Mouse (Mus musculus): ENCODE results near the gene Cdk8.

DNA sequence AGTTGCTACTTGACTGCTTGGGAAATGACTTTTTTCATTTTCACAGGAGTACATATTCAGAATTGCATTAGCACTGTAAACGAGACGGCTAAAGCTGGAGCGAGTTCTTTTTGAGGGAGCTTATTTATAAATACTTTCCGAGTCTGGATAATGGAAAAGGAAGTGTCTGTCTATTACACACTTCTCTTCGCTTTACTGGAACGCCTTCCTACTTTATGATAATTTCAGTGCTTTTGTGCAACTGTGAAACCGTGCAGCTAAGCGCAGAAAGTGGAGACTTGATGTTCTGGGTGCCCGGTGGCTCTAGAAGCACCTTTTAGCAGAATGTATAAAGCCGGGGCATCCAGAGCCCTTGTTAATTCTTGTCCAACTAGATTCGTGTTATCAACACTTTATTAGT lies 1.8 kb downstream of the Cdk8 start:
- TF ChIP-seq KAT2A (conservative IDR thresholded peaks at IDR 0.05; ENCODE audit: low read depth, low read length) (no peak), EP300 (IDR thresholded peaks at IDR 0.05; ENCODE audit: low read depth in 1 of 2, low read length in 2 of 2) (no peak), CTCF (IDR thresholded peaks at IDR 0.05 in 2 of 3, conservative IDR thresholded peaks at IDR 0.05 in 1 of 3; ENCODE audit: control insufficient read depth in 1 of 3, insufficient read depth in 1 of 3, low read depth in 2 of 3, low read length in 3 of 3, poor library complexity in 1 of 3, severe bottlenecking in 1 of 3) (no peak), MAFK (IDR thresholded peaks at IDR 0.05; ENCODE audit: borderline replicate concordance, low read depth, low read length) (no peak), TAL1 (IDR thresholded peaks at IDR 0.05; ENCODE audit: low read length) (no peak), MYB (IDR thresholded peaks at IDR 0.05; ENCODE audit: low read depth, low read length) (no peak), NRF1 (IDR thresholded peaks at IDR 0.05; ENCODE audit: insufficient read depth, low read depth, low read length, poor library complexity, severe bottlenecking) (no peak), ZC3H11A (IDR thresholded peaks at IDR 0.05; ENCODE audit: low read depth, low read length) (no peak)

Data from MEL (cell line).